Mouse (Mus musculus) small intestine, adult 10 weeks (tissue): ENCODE data around the gene Drg2. TPM values are rescaled to one million over a fixed set of nuclear protein-coding genes. Genes with fewer than 3 reads are reported as not detected.

Source experiments
- polyA plus RNA-seq: library from polyadenylated mRNA; stranded (reverse); fragments of 350-450 nt; fragmentation: Illumina TruSeq; extraction: RNeasy Lipid Tissue Mini Kit (QIAGEN cat#74804); gene quantifications from one replicate; pipeline ENCODE4 v1.2.3, GENCODE M21; 2014; ENCODE audit warnings: low replicate concordance

Gene Drg2
- 8.3 TPM for polyA plus RNA-seq

DNA sequence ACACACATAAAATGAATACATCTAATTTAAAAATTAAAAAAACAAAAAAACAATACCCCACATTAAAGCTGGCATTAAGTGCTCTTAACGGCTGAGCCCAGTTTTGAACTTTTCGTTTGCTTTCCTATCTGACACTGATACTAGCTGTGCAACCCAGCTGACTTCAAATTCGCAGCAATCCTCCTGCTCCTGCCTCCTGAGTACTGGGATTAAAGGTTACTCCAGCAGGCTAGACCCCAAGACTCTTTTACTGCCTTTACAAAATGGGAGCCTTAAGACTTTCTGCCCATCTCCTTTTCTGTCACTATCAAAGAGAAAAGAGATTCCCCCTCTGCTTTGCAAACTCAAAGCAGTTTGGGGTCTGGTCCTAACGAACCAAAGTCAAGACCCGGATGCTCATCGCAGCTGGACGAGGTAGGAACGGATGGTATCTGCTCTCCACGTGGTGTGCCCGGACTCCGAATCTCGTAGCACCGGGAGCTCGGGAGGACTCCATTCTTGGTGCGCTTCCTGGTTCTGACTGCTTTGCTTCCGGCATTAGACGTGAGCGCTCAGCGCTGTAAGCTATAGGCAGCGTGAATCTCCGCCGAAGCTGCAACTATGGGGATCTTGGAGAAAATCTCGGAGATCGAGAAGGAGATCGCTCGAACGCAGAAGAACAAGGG, at the start of gene Drg2:
TSS of gene Drg2 (plus strand) at position 512 of the 665 bp plus-strand sequence.

DNA sequence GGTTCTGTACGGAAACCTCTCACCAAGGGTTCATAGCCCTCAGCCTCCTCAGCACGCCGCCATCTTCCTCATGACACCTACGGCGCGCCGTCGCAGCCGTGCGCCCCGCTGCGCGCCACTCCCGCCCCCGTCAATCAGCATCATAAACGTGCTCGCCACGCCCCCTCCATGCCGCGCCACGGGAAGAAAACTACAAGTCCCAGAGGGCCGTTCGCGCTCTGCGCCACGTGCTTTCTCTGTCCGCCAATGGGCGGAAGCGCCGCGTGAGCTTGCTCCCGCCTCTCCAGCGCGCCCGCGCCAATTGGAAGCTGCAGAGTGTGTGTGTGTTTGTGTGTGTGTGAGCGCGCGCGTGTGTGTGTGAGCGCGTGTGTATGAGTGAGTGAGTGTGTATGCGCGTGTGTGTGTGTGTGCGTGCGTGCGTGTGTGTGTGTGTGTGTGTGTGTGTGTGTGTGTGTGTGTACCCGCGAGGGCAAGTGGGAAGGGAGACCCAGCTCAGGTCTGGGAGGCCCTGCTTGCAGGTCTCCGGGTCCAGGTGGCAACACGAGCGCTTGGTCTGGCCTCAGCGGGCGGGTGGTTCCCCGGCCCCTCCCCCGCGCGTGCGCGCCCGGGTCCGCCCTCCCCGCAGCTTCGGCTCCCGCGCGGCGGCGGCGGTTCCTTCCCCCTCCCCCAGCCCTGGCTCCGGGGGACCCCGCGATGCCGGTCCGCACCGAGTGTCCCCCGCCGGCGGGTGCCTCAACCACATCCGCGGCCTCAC, 37.3 kb upstream of the Drg2 start, which contains the start of gene Gid4:
TSS of gene Gid4 (plus strand) at position 183 of the 754 bp plus-strand sequence.

DNA sequence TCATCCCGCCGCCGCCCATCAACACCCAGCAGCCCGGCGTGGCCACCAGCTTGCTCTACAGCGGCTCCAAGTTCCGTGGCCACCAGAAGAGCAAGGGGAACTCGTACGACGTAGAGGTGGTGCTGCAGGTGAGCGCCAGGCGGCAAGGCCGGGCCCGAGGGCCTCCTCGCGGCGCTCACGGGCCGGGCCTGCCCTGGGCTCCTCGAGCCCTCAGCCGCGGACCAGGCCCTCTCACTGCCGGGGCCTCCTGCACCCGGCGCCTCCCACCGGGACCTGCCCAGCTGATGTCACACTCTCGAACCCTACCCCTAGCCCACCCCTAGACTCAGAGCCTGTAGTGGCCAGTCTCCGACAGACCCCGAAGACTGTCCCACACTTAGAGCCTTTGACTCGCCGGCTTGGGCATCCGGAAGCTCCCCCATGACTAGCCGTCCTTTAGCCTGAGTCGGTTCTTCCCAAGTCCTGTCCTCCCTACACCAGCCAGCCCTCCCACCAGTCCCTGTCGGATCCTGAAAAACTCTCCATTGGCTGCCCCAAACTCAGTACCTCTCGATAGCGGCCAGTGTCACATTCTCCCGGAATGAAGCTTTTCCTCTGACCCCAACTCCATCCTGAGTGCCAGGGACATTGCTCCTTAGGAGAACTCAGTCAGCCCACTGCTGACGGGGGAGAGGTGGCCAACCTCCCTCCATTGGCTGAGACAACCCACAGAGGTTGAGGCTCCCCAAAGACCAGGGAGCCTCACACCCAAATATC, 36.5 kb upstream of the Drg2 start, which contains the start of gene Atpaf2:
TSS of gene Atpaf2 (minus strand) at position 741 of the 756 bp plus-strand sequence.

DNA sequence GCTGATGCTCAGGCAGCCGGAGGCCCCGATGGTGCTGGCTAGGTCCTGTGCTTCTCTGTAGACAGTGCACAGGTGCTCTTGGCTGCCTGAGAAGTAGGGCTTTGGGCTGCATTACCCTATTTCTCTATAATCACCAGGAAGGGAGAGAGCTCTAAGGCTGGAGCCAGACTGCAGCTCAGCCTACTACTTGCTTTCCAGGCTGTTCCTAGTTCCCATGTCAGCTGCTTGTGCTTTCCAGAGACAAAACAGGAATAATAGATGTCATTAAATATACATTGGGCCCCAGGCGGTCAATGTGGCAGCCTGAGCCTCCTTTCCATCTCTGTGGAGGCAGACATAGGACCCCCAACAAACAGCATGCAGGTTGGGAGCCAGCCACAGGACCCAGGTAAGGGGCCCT, 14.6 kb downstream of the Drg2 start, which contains the start of gene Myo15:
TSS of gene Myo15 (plus strand) at position 301 of the 400 bp plus-strand sequence.

Other genes starting within 250 kb of the Drg2 start
- 0.26 TPM for gene Srebf1, start 232.0 kb upstream of the Drg2 start, polyA plus RNA-seq
- gene Tom1l2, start 101.7 kb upstream of the Drg2 start, polyA plus RNA-seq, result 14.9 TPM
- gene Drc3, start 101.3 kb upstream of the Drg2 start, polyA plus RNA-seq, result 1.5 TPM
- 25.2 TPM for gene Gid4, start 37.4 kb upstream of the Drg2 start, polyA plus RNA-seq
- gene Atpaf2, start 36.1 kb upstream of the Drg2 start, polyA plus RNA-seq, result 7.0 TPM
- not detected for gene Myo15, start 14.7 kb downstream of the Drg2 start, polyA plus RNA-seq
- 37.4 TPM for gene Alkbh5, start 81.8 kb downstream of the Drg2 start, polyA plus RNA-seq
- gene Llgl1, start 245.1 kb downstream of the Drg2 start, polyA plus RNA-seq, result not detected